Mouse (Mus musculus) thymus, adult 2 months (tissue): ENCODE measurements around the gene Entpd3.

Experiments
- CTCF ChIP-seq: fragments of 200-500 bp; IDR thresholded peaks from 2 replicates; pipeline ENCODE4 v1.5.1; 2012; ENCODE audit warnings: mild to moderate bottlenecking, control low read depth, low read length, moderate library complexity, borderline replicate concordance; ENCODE audit not compliant: control insufficient read depth, poor library complexity, insufficient read depth; ENCODE audit errors: extremely low read depth
- POLR2A ChIP-seq: fragments of 200-500 bp; IDR thresholded peaks from 2 replicates; pipeline ENCODE4 v1.6.1; 2012; ENCODE audit warnings: mild to moderate bottlenecking, low read length, control low read depth, moderate library complexity; ENCODE audit not compliant: control insufficient read depth, poor library complexity, insufficient read depth; ENCODE audit errors: extremely low read depth

DNA sequence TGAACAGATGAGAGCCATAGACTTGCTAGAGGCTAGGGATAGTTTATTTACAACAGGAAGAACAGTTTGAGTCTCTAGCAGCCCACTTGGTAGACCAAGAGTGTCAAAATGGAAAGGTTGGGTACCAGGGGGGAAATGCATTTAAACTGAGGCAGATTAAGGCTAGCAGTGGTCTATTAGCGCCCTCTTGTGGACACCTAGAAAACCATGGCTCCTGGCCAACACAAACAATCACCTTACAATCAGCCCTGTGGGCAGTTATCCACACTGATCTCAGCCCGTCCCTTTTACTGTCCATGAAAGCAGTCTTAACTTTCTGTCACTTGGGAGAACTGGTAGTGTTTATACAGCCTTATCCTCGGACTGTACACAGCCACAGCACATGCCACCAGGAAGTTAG is 42.9 kb upstream of the Entpd3 start:
- no peak for TF ChIP-seq CTCF
- no peak for TF ChIP-seq POLR2A
